Mouse (Mus musculus) testis, adult 10 weeks (tissue): ENCODE measurements around the gene Zbtb1. TPM values are rescaled to one million over a fixed set of nuclear protein-coding genes. Genes with fewer than 3 reads are reported as not detected.

Experiments
- polyA plus RNA-seq: library from polyadenylated mRNA; stranded (reverse); fragments of 350-450 nt; fragmentation: Illumina TruSeq; extraction: RNeasy Lipid Tissue Mini Kit (QIAGEN cat#74804); gene quantifications from one replicate; pipeline ENCODE4 v1.2.3, GENCODE M21; 2014; ENCODE audit warnings: low read depth, low replicate concordance

Zbtb1 gene
- 1.8 TPM for polyA plus RNA-seq

DNA sequence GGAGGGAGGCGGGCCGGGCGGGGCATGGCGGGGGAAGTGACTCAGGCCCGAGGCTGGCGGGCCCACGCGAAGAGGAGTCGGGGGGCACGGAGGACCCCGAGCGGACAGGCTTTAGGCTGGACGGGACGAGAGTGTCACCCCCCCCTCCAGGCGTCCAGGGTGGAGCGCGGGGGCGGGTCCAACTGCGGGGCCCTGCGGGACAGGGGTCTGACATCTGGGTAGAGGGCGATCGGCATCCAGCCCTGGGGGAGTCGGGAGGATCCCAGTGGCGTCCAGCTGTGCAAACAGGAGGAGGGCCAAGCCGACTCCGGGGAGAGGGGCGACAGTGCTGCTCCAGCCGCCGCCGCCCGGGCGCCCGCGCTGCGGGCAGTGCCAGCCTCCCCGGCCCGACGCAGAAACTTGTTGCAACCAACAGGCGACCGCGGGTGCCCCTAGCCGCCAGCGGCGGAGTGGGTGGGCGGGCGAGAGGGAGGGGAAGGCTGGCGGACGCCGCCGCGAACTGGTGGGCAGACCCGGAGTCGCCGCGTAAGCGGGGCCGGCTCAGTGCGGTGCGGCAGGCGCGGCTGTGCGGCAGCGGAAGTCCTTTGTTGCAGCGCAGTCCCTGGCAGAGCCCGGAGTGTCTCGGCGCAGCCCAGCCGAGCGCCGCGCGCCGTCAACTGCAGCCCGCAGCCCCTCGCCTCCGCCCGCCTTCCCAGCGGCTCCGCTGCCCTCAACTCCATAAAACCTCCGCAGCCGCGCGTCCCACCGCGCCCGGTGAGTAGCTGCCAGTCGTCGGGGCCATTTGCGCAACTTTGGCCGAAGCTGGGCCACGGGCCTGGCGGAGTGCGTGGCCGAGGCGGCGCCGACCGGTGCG lies at the start of gene Zbtb1:
Gene Zbtb1, plus strand, starts transcription at position 289 of the 853 bp plus-strand sequence.

DNA sequence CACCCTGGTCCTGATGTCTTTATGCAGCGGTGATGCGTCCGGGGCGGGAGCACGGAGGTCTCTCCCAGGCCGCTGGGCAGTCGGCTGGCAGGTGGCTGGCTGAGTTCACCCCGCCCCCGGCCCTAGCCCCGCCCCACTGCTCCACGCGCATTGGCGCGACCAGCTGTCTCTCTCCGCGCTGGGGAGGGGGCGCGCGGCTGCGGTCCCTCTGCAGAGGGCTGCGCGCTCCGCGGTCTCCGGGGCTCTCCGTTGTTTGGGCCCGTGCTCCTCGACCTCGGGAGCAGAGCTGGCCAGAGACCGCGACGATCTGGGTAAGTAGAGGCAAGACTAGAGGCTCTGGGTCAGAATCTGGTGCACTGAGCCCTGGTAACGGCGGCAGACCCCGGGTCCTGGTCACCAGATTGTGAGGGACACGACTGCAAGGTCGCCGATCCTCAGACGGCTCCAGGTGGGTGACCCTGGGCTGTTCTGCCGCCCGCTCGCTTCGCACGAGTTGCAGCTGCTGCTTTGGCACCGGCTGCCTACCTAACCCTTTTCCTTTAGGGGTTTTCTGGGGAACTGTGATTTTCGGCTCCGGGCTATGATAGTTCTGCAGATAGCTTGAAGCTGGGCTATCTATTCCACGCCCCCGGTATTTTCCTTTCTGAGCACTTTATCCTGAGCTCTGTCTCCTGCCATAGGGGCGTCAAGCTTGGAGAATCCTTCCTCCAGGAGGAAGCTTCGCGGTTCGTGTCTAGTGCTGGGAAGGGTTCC lies 45.2 kb upstream of the Zbtb1 start, which contains the start of gene Akap5:
Gene Akap5, plus strand, starts transcription at position 213 of the 753 bp plus-strand sequence.

DNA sequence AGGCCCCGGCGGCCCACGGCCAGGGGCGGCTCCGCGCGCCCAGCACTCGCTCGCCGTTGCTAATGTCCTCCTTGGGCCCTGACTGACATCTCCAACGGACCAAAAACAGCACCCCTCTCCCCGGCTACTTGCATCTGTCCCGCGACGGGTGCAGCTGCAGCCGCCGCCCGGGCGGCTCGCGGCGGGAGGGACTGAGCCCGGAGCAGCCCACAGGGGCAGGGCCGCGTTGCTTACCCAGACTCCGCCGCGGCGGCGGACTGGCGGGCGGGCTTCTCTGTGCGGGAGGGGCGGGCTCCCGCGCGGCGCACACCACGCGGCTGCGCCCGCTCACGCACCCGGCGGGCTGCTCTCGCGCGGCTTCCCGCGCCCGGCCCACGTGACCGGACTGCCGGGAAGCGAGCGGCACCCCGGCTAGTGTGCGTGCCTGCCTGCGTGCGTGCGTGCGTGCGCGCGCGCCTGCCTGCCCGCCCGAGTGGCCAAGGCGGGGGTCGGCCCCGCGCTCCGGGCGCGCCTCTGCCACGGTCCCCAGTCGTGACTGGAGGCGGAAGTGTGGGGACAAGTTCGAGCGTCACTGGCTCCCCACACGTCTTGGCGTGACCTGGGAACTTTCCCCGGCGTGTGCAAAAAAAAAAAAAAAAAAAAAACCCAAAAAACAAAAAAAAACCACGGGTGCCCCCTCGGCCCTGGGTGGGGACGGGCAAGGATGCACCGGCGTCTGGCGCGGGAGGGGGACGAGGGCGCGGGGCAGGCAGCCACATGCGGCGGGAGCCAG lies 674 bp upstream of the Zbtb1 start, which contains the start of gene Zbtb25:
Gene Zbtb25, minus strand, starts transcription at position 397 of the 772 bp plus-strand sequence.

DNA sequence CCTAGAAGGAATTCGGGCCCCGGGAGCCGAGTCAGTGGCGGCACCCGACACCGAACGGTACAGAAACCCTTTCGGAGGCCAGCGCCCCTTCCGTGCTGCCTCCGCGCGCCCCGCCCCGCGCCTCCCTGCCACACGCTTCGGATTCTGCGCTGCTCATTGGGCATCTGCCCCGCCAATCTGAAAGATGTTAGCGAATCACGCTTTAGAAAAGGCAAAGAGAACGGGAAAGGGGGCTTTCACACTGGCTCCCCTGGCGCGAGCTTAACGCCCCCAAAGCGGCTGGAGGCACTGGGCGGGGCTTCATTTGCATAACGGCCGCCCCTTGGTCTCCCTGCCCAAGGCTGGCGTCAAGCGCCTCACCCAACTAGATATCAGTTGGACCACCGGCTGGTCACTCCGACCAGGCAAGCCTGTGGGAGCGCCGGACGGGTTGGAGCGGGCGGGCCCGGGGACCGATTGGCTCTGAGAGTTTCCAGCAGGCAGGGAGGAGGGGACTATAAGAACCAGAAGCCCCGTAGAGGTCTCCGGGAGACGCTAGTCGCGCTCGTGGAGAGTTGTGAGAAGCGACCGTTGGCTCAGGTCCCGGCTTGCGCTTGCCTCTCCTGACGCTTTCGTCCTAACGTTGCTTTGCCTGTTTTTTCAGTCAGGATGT lies 33.9 kb downstream of the Zbtb1 start, which contains the start of gene Hspa2:
Gene Hspa2, plus strand, starts transcription at position 291 of the 652 bp plus-strand sequence.

DNA sequence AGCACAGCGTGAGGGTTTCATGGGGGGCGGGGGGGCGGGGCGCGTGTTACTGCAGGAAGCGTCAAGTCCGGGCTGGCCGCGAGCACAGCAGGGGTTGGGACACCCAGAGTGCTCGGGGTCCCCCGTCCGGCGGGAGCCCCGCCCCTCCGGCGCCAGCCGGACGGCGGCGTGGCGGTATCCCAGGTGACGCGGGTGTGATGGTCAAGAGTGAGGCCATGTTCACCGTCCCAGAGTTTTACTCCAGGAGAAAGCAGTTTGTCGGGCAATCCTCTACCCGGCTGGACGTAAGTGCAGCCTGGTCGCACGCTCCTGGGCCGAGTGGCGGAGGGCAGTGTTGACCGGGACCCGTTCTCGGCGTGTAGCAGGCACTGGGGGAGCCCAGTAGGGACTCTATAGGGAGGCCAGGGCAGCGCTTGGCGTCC lies 47.4 kb downstream of the Zbtb1 start, which contains the start of gene Ppp1r36:
Gene Ppp1r36, plus strand, starts transcription at position 106 of the 422 bp plus-strand sequence.

Other genes starting within 250 kb of the Zbtb1 start
- 0.08 TPM for gene Esr2, start 193.0 kb upstream of the Zbtb1 start, polyA plus RNA-seq
- 311 TPM for gene Tex21, start 123.5 kb upstream of the Zbtb1 start, polyA plus RNA-seq
- 3.9 TPM for gene Mthfd1, start 115.0 kb upstream of the Zbtb1 start, polyA plus RNA-seq
- 0.52 TPM for gene Akap5, start 45.4 kb upstream of the Zbtb1 start, polyA plus RNA-seq
- 68.3 TPM for gene Zbtb25, start 664 bp upstream of the Zbtb1 start, polyA plus RNA-seq
- 382 TPM for gene Hspa2, start 33.9 kb downstream of the Zbtb1 start, polyA plus RNA-seq
- 274 TPM for gene Ppp1r36, start 47.3 kb downstream of the Zbtb1 start, polyA plus RNA-seq
- 0.80 TPM for gene Plekhg3, start 160.6 kb downstream of the Zbtb1 start, polyA plus RNA-seq